Mouse (Mus musculus): ENCODE data around the gene Map3k12.

Map3k12 gene

GRCm38 (mm10) chr15:102519211-102520141 lies 2.6 kb upstream of the Map3k12 start:
- no peak for DNase-seq

GRCm38 (mm10) chr15:102518859-102519201 lies 2.0 kb upstream of the Map3k12 start:
- DNase-seq, result no peak

- DNase-seq, result peak; percentile 100
Measured at GRCm38 (mm10) chr15:102517976-102518858, 1.4 kb upstream of the Map3k12 start, which contains the start of gene Tarbp2. Tarbp2 (plus strand) TSS chr15:102518192.

DNA sequence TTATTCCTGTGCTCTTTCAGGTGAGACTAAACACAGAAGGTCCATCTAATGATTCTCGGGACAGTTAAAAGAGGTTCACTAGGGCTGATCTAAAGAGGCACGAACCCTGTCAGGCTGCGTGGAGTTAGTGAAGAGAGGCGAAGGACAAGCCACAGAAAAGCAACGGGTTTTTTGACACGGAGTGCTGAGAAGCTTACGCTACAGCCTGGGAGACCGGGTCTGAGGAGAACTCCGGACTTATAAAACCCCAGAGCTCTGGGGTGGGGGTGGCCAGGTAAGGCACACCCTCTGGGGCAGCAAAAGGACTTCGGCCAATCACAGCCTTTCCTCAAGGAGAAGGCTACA lies 739 bp upstream of the Map3k12 start:
- DNase-seq, result no peak

DNA sequence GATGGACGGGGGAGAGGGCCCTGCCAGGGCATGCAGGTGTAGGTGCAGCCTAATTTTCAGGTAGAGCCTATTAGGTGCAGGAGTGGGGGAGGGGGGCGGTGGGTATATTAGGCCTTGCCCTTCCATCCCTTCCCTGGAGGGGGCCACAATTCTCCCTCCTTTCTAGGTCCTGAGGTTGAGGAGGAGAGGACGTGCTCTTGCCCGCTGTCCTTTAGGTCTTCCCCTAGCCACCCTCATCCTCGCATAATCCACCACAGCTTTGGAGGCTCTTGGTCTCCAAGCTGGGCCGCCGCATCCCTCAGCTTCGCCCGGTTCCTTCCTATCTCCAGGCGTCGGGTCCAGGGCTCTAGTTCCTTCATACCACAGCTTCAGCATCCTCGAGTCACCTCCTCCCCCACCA lies 571 bp downstream of the Map3k12 start:
- DNase-seq, result peak; percentile 28

DNA sequence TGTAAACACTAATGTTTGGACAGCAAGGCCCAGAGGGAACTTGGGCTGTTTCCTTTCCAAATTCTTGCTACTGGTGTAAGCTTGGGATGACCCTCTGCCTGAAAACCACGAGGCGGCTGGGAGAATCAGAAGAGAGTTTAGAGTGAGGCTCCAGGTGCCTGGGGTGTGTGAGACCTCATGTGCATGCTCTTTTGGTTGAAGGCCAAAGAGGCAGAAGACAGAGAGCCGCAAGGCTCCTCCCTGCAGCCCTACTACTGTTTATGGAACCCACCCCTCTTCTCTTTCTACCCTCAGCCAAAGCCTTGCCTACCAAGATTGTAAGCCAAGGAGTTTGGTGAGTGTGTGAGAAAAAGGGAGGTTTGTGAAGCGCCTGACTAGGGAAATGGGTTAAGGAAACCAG lies 1.1 kb downstream of the Map3k12 start:
- DNase-seq, result no peak

DNA sequence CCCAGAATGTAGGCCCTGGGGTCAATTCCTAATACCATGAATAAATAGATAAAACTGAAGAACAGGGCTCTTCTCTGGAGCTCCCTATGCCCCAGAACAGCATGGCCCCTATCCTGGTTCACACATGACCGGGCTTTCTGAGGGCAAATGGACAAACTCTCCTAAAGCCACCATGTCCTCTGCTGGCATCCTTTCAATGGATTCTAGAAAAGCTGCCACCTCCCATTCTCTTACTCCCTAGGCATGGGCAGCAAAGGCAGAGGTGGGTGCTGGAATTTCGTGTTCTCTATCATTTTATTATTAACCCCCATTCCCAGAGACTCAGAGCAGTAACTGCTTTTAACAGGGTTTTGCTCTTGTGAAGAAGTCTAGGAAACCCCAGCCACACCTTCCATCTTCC lies 1.6 kb downstream of the Map3k12 start:
- DNase-seq, result no peak

DNA sequence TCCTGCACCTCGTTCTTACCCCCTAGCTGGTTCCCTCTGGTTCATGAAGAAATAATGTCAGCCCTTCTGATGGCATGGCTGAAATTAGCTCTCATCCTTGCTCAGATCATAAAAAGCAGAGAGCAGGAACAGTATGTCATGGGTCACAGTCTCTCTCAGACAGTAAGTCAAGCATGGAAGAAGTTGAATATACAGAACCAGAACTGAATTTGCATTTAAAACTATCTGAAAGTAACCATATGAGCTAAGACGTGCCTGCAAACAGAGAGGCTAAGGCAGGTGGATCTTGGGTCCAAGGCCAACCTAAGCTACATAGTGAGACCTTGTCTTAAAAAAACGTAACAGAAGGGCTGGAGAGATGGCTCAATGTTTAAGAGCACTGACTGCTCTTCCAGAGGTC lies 3.9 kb downstream of the Map3k12 start:
- DNase-seq, result no peak

GRCm38 (mm10) chr15:102512471-102512870 lies 4.4 kb downstream of the Map3k12 start:
- DNase-seq, result no peak

GRCm38 (mm10) chr15:102512010-102512409 lies 4.9 kb downstream of the Map3k12 start:
- DNase-seq, result no peak

DNA sequence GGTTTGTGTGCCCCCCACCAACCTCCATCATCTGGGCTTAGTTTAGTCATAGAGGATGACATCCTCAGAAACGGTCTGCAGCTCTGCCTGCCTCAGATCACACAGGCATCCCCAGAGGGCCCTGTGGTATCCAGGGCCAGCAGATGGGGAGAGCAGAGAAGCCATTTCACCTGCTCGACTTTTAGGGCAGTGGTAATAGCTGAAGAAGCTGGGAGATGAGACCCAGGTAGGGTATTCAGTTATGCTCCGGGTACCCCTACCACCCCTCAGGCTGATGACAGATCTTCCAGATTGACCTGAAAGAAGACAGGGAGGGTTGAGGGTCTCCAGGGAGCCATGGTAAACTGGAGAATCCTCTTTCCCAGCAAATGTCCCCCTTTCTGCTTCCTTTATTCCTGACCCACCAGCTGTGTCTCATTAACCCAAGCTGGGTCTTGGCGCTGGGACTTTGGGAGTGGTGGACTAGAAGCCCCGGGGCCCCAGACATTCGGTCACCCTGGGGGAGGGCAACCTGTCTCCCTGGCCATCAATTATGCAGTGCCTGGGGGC lies 5.5 kb downstream of the Map3k12 start:
- DNase-seq, result no peak

DNA sequence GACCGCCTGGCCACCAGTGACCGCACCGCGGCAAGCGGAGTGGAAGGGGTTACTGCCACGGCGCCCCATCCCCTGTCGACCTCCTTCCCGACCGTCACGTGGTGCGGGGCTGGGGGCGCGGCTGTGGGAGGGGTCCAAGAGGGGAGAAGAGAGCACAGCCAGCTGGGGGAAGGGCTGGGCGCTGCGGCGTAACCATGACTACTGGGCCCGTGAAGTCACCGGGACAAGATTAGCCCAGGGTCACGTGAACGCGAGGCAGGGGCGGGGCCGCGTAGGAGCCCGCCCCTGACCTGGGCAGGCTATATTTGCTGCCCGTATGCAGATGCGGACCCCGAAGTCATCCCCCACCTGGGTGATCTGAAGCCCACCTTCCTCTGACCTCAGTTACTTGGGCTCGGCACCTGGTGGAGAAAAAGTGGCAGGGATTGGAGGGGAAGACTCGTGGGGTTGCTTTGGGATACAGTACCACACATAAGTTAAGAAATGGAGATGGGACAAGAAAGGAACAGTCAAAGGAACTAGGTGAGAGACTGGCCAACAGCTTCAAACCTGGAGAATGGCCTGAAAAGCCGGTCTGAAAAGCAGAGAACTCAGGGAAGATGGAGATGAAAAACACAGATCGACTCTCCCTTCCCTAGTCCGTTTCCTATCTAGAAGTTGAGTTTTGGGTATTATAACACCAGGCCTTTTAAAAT lies 6.1 kb downstream of the Map3k12 start:
- peak; percentile 93 for DNase-seq

- DNase-seq, result no peak
Measured at GRCm38 (mm10) chr15:102510110-102510509, 6.8 kb downstream of the Map3k12 start.

DNA sequence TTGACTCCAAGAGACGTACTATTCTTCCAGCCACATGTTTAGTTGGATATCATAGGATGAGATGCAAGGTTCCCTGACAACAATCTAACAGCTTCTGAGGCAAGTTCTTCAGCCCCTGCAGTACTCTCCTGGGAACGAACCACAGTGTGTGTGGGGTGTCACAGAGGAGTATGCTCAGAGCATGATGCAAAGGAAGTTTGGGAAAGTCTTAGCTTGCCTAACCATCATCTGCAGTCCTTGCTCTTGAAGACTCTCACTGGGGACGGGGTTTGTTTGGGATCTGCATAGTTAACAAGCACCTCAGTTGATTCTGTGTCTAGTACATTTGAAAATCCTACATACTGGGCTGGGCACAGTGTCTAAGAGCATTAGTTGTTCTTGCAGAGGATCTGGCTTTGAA lies 8.5 kb downstream of the Map3k12 start:
- DNase-seq, result no peak

DNA sequence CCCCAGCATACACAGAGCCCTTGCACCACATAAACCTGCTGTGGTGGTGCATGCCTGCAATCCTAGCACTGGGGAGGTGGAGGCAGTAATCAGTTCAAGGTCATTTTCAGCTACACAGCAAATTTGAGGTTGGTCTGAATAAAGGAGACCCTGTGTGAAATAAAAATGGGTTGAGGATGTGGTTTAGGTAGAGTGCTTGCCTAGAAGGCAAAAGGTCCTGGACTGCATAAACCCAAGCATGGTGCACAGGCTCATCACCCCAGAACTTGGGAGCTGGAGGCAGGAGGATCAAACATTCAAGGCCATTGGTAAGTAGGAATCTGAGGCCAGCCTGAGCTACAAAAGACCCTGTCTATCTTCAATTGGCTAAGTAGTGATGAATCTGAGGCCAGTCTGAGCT lies 9.3 kb downstream of the Map3k12 start:
- no peak for DNase-seq

- no peak for DNase-seq
Measured at GRCm38 (mm10) chr15:102506864-102507263, 10.0 kb downstream of the Map3k12 start.

DNA sequence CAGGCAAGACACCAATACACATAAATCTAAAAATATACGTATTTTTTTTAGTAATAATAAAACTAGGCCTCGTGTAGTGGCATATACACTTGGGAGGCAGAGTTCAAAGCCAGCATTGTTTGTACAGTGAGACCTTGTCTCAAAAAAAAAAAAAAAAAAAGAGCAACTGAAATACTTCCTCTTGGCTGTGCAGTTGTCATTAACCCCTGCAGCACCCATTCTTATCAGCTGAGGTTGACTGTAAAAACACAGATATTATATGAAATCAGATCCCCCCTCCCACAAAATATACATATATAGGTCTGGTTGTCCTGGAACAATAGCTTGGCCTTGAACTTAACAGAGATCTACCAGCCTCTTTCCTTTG lies 10.4 kb downstream of the Map3k12 start:
- no peak for DNase-seq

DNA sequence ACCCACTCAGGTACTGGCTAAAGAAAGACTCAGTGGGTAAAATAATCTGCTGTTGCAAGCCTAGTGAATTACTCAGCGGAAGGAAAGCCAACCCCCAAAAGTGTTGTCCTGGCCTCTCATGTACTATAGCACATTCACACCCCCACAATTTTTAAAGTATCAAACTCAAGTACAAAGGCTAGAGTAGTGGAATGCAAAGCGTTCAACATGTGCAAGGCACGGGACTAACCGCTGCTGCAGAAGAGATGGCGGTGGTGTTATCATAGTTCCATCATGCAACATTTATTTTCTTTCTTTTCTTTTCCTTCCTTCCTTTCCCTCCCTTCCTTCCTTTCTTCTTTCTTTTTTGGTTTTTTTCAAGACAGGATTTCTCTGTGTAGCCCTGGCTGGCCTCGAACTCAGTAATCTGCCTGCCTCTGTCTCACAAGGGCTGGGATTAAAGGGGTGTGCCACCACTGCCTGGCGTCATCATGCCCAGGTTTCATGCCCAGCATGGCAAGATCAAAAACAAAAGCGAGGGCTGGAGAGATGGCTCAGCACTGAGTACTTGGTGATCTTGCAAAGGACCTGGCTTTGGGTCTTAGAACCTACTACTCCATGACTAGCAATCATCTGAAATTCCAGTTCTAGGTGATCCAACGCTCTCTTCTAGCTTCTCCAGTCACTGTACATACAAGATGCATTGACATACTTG lies 10.9 kb downstream of the Map3k12 start:
- no peak for DNase-seq

DNA sequence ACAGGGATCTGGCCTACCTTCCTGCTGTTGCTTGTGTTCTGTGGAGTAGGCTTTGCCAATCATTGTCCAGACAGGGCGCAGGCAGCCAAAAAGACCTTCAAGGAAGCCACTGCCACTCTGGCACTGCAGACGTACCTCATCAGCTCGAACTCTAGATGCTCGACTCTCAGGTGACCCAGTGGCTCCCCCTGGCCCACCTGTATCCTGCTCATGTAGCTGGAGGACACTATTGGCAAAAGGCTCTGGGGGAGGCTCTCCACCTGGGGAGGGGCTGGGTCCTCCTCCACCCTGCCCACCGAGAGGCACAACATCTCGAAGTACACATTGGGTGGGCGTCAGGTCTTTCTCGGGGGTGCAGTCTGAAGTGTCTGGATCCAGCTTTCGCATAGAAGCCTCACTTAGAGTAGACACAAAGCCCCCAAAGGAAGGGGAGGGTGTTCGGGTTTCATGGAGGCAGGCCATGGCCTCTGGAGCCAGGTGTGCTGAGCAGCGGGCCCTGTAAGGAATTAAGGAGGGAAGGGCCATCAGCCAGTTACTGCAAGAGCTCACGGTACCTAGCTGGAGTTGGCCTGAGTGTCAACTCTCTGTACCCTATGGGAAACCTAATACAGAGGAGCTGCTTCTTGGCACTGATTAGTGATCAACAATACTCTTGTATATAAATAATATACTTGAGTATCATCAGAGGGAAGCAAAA lies 11.6 kb downstream of the Map3k12 start:
- no peak for DNase-seq

- DNase-seq, result no peak
Measured at GRCm38 (mm10) chr15:102503924-102504782, 12.7 kb downstream of the Map3k12 start.

- DNase-seq, result no peak
Measured at GRCm38 (mm10) chr15:102503447-102503846, 13.4 kb downstream of the Map3k12 start, which contains the start of gene Gm10337. Gm10337 (plus strand) TSS chr15:102503722.

Measured in lung, postnatal 10 days (tissue).